Mouse (Mus musculus) adrenal gland, adult 2 months (tissue): ENCODE data around the gene Tent5a. TPM values are rescaled to one million over a fixed set of nuclear protein-coding genes. Genes with fewer than 3 reads are reported as not detected.

Experiments
- DNase-seq: peaks from one replicate; pipeline ENCODE4 v3.0.0; 2021
- long read RNA-seq: library from polyadenylated mRNA; stranded (forward); transcript quantifications from one replicate; pipeline ENCODE4 v2.0.0, GENCODE M21; 2021
- polyA plus RNA-seq: library from polyadenylated mRNA; depleted of rRNA; stranded (reverse); fragments of >200 nt; gene quantifications from 2 replicates; pipeline ENCODE4 v1.2.3, GENCODE M21; 2012; rRNA removed
- total RNA-seq, 2 experiments: library from RNA; stranded (reverse); gene quantifications; 2 replicates each; pipeline ENCODE4 v1.2.3; 2021

Gene Tent5a
- 10 to 100 TPM; 11.9 to 12.6 TPM for total RNA-seq
- polyA plus RNA-seq = 2.7 TPM in 2 replicates
- long read RNA-seq, full-length matches to known transcripts = 11 of 14 reads
- long read RNA-seq, partial matches to known transcripts = 1 of 14 reads
- long read RNA-seq, other reads (novel, unspliced or antisense) = 2 of 14 reads

DNA sequence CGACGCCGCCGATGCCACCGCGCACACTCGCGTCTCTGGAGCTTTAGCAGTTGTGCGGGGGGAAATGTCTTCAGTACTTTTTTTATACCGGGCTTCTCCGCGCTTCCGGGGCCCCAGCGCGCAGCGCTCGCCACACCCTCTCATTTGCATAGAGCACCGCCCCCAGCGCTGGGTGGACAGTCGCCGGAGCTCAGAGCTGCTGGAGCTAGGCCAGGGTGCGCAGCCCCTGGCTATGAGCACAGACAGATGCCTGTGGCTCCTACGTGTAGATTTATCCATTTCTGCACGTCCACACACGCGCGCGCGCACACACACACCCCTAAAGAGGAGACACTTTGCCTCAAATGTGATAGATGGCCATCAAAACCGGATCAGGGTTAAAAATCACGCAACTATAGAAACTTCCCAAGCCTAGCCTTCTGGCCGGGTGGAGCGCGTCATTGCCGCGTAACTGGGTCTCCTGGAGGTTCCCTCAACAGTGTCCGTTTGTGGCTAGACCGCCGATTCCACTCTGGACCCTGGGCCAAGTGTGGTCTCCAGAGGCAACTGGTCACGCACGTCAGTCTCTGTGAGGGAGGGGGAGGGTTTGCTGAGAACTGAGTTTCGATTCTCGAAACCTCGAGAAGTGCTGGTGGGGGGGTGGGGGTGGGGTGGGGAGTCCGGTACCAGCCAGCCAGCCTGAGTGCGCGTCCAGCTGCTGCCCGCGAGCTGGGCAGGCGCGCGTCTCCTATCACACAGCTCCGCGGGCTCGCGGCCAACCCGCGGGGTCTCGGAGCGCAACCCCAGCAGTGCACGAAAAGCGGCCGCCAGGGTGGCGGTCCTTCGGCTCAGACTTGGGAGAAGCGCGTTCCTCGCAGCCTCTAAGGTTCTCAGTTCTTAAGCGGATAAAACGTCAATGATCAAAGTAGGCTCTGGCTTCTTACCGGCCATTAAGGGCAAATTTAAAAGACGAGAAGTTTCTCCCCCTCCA lies at the start of gene Tent5a:
Tent5a (minus strand) TSS at position 107 of the 970 bp plus-strand sequence.
- DNase-seq = peak; percentile 93

DNA sequence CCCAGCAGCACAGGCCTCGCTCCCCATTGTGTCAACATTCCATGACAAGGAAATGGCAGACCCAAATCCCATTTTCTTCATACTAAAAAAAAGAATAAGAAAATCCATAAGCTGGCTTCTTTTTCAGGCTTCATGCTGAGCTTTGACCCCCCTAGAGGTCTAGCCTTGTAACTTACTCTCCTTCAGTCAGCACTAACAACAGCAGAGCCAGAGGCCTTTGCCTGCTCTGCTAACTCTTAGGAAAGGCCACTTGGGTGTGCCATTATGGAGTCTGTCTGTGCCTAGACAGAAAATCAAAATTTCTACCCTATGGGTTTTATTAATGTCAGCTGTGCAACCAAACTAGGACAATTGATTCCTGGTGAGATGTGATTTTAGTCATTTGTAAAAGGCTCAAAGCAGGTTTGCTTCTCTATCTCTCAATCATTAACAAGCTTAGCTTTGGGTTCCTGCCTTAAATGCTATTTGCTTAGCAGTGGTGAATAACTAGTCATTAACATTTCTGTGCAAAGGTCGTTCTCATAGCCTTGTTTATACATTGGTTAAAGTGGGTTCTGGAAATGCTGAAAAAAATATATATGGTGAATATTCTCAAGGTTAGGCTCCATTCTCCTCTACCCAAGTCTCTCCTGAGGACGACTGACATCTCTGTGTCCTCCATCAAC lies 49.6 kb upstream of the Tent5a start:
- no peak for DNase-seq

- DNase-seq = no peak
These were observed 48.0 kb upstream of the Tent5a start for GRCm38 (mm10) chr9:85375152-85375551.

DNA sequence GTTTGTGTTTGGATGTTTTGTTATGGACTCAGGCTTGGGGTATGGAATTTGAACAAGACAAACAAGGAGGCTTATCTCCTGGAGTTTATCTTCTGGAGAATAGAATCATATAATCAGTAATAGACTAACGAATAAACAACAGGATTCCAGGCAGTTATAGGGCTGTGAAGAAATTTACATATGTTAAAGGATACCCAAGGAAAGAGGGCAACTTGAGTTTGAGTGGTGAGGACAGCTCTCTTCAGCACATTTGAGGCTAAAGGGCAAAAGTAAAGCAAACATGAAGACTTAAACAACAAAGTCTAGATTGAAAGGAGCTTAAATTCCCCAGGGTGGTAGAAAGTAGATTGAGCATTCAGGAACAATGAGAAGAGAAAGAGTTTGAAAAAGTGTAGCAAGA lies 44.9 kb upstream of the Tent5a start:
- no peak for DNase-seq

GRCm38 (mm10) chr9:85369512-85369911 lies 42.4 kb upstream of the Tent5a start:
- no peak for DNase-seq

GRCm38 (mm10) chr9:85357154-85357860 lies 30.2 kb upstream of the Tent5a start:
- DNase-seq = no peak

DNA sequence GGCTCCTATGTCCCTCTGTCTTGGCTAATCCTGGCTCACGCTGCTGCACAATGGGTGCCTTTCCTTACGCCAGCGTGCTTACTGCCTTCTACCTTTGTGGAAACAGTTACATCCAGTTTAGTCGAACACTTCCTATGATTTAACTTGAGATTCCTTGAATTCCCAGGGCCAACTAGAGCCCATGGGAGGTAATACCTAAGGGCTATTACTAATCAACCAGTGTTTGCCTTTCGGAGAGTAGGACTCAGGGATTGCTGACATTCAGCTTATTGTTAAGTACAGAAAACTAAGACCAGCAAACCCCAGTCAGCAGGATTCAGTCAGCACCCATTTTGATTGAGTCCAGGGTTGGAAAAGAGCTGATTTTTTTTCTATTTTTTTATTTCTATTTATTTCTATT lies 28.4 kb upstream of the Tent5a start:
- no peak for DNase-seq

- DNase-seq = no peak
These were observed 20.8 kb upstream of the Tent5a start for GRCm38 (mm10) chr9:85347823-85348523.

GRCm38 (mm10) chr9:85342892-85343785 lies 16.0 kb upstream of the Tent5a start:
- peak; percentile 31 for DNase-seq

- no peak for DNase-seq
These were observed 13.2 kb upstream of the Tent5a start for GRCm38 (mm10) chr9:85340303-85340702.

DNA sequence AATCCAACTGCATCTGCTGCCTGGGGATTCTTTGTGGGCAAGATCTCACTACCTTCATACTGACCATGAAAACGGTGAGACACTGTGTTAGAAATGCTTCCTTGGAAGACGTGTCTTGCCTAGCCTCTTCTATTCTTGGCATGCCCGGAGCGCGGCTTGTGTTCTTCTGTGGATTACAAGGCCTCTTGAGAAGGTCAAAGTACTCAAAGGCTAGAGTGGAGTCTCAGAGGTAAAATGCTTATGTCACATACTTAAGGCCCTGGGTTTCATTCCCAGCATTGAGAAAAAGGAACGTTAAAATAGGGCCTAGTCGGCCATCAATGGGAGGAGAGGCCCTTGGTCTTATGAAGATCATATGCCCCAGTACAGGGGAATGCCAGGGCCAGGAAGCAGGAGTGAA lies 8.9 kb upstream of the Tent5a start:
- no peak for DNase-seq

DNA sequence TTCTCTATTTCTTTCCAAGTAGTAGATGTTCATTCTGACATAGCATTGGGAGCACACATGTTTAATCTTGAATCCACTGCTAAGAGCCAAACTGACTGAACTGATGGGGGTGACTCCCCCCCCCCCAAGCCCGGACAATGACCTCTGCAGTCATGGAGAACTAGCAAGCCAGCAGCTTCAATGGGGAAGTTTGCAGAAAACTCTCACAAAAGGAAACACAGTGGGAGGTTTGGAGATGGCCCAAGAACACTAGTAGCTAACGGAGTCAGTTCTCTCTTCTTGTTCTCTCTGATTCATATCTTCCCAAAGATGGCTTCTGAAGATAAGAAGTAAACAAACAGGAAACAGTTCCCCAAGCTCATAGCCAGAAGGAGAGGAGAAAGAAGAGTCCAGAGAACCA lies 4.4 kb upstream of the Tent5a start:
- no peak for DNase-seq

- peak; percentile 93 for DNase-seq
These were observed 1.1 kb upstream of the Tent5a start for GRCm38 (mm10) chr9:85328259-85328658.

DNA sequence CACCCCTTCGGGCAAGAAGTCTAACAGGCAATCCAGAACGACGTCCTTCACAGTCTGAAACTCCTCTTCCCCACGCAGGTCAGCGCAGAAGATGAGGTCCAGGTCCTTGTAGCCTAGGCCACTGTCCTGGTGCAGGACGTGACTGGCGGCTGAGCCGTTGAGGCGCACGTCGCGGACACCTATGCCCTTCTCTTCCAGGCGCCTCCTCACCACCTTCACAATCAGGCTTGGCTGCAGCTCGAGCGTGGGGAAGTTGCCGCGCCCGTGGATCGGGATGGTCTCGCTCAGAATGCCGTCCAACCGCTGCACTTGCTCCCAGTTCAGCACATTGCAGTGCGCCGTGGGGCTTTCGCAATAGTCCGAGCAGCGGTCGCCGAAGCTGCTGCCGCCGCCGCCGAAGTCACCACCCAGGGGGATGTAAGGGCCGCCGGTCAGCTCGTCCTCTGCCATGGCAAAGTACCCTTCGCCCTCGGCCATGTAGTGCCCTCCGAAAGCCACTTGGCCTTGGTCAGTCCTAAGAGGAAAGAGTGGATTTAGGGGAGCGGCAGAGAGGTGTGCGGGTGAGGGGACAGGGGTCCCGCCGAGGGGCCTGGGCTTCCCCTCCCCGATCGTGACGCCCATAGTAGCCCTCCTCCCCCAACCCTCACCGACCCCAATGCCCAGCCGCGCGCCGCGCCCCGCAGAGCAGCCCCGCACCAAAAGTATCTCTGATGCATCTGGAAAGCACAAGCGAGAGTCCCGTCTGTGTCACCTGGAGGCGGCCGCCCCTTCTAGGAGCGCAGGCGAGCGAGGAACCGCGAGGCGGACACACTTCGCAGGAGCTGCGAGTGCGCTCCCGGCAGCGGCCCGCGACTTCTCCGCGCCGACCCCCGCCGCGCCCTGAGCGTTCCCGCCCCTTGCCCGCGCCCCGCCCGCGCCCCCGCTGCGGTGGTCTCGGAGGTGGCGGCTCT lies 581 bp downstream of the Tent5a start:
- DNase-seq = peak; percentile 83

DNA sequence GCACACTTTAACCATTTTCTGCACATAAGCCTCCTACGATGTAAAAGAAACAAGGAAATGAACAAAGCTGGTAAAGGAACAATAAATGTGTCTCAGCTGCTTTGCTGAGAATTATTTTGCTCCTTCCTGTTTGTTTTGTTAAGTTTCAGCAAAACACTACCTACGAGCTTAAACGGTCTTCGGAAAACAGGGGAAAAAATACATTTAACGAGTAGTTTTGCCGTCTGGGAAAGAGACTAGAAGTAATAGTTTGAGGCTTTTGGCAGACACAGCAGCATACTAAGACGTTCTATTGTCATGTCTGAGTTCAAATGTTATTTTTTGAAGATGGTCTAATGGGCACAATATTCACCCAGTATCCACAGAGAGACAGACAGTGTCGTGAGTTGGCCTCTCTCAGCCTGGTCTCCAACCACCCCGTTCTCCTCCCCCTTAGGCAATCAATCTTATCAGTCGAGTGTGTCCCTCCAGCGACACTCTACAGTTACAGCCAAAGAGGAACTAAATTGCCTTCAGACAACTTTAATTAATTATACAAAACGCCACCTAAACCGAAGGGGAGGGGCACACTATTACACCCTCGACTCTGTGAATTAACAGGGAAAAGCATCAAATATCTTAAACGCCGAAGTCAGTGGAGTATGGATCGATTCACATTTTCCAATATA lies 1.8 kb downstream of the Tent5a start:
- peak; percentile 32 for DNase-seq

DNA sequence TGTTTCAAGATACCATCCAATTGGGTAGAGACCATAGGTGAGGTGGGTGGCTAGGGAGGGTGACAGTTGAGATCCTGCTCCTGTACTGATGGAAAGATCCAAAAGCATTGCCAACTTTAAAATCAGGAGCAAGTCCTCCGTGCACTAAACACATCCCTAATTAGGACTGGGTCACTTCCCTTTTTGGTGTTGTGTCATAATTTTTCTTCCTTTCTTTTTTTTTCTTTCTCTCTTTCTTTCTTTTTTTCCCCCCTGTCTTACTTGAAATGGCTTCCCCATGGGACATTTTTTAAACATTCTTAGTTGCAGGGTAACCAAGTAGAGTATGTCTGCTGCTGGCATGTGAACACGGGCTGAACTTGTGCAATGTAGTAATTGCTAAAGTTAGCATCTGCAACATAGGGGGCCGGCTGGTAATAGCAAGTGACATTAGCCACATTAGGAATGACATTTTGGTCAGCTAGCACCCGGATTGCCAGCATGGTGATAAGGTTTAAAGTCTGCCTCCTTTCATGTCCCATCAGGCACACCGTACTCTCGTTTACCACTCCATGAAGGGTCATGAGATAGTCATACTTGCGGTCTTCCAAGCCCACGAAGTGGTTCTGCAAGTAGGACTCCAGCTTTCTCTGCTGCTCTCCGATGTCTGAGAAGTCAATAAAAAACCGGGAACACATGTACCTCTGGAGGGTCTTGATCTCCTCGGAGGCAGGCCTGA lies 2.8 kb downstream of the Tent5a start:
- DNase-seq = no peak

DNA sequence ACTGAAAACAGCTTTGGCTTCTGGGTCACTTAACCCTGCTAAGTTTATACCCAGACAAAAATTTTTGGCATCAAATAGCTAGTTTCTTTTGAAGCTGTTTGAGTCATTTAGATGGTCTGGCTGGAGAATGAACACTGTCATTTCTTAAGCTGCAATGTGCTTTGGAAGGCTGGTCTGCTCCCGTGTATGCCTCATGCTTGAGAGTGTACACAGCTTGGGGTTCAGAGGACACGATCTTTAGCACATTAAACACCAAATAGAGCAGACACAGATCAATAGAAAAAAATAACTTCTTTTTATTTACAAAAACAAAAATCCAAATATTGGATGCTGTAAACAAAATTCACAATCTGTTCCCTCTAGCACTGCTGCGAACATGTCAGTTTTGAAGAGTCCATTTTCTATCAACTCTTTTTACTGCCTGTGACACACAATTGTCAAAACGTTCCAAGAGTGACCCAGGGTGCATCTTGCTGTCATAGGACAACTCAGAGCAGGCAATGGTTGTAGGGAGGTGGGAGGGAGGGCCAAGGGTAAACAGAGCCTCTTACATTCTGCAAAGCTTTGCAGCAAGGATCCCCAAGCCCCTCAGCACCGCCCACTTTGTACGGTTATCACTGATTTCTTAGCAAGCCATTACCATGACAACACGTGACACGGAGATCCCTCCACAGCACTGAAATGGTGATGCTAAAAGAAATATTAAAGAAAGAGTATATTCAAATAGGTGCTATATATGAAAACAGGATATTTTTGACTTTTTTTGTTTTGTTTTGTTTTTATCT lies 6.8 kb downstream of the Tent5a start:
- DNase-seq = no peak
